Mouse (Mus musculus): ENCODE data around the gene Lrrc27.

Gene Lrrc27

DNA sequence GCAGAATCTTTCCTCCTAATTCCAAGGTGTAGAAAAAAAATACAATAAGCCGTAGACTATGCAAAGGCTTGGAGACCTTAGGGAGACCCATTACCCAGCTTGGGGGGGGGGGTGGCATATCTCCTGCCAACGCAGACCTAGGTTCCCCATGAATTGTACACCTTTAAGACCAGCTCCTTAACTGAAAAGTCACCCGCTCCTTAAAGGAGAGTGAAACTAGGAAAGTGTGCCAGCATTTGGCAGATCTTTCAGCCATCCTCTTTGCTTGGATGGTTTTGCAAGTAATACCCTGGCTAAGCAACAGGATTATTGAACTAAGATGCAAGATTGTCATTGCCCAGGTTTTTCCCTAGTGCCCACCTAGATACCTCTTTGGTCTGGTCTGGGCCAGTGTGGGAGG is 963 bp downstream of the Lrrc27 start:
- intact Hi-C loops (cut with DNase I), result no loop called here

- intact Hi-C loops (cut with DNase I), result no loop called here
Measured at GRCm38 (mm10) chr7:139214160-139214559, 1.4 kb downstream of the Lrrc27 start.

DNA sequence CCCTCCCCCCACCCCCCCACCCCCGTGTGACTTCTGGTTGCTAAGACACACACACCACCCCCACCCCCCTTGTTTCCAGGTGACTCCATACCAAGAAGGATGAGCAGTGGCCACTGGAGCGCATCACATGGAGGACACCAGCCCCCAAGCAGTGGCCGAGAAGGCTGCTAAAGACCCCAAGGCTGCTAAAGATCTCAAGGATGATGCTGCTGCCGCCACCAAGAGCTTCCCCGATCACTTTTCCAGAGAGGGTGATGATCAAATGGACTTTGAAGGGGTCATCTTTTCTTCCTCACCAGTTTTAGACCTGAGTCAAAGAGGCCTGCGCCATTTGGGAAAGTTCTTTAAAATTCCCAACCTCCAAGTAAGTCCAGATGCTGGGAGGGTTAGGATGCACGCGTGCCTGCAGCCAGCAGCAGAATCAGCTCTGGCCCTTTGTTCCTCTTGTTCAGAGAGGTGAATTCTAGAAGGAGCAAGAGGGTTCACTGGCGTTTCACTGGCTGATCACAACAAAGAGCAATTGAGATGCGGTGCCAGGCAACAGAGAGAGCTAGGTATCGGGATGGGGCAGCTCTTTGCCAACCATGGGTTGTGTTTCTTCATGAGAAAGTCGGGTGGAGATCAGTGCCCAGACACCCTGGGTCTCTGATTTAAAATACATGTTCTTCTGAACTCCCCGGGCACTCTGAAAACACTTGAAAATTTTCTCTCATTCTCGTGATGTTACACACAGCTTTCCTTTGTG is 2.0 kb downstream of the Lrrc27 start:
- intact Hi-C loops (cut with DNase I), result no loop called here

- intact Hi-C loops (cut with DNase I), result no loop called here
Measured at GRCm38 (mm10) chr7:139215516-139215915, 2.7 kb downstream of the Lrrc27 start.

- intact Hi-C loops (cut with DNase I), result no loop called here
Measured at GRCm38 (mm10) chr7:139215946-139216345, 3.2 kb downstream of the Lrrc27 start.

DNA sequence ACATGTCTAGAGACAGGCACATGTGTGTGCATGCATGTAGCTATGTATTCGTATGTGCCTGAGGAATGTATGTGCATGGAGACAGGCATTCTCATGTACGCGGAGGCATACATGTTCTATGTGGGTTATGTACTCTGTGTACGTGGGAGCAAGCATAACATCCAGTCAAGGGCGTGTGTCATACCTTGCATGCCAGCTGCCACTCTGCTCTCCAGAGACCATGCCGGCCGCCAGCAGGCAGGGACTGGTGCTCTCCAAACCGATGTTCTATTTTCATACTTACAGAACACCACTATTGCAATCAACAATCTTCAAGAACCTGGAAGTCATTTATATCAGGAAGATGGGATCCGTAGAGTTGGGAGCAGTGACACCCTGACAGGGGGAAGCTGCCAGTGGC is 3.7 kb downstream of the Lrrc27 start:
- intact Hi-C loops (cut with DNase I), result no loop called here

DNA sequence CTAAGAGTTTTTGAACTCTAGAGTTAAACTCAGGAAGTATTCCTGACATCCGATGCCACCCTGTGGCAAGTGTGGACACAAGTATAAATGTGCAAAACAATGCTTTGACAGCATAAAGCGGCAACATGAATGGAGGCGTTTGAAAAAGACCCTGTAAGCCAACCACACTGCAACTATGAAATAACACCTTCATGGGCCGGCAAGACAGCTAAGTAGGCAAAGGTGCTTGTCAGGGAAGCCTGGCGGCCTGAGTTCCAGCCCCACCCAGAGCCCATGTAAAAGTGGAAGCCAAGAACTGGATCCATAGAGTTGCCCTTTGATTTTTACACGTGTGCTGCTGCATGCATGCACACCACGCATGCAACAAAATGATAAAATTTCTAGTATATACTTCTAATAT is 4.3 kb downstream of the Lrrc27 start:
- intact Hi-C loops (cut with DNase I), result no loop called here

- intact Hi-C loops (cut with DNase I), result no loop called here
Measured at GRCm38 (mm10) chr7:139218641-139219415, 6.0 kb downstream of the Lrrc27 start.

DNA sequence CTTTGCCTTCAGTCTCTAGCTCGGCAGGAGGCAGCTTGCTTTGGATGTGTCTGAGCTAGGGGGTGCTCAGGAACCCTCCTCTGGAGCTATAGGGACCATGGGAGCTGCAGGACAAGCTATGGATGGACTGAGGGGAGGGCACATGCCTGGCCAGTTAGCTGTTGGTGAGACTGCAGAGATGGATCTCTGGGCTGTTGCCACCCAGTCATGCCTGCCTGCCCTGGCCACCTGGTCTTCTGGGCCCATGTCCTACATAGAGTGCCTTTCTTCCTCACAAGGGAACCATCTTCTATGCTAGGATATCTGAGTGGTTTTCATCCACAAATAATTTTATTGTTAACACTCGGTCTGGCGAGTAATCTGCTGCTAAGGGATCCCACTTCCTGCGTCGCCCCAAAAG is 6.7 kb downstream of the Lrrc27 start:
- intact Hi-C loops (cut with DNase I), result no loop called here

GRCm38 (mm10) chr7:139220303-139220702 is 7.5 kb downstream of the Lrrc27 start:
- intact Hi-C loops (cut with DNase I), result no loop called here

DNA sequence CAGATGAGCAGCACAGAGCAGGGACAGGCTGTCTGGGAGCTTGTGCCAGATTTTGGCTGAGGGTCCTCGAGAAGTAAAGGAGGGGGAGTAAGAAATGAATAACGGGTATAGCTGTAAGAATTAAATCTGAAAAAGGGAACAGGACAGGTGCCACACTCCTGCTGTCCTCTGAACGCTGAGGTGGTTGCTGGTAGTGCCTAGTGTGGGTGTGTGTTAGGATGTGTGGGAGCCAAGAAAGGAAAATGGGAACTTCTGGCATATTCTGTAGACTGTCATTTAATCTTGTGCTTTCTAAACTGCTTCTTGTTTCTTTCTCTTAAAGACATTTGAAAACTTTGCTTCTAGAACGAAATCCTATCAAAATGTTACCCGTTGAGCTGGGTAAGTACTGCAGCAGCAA is 8.3 kb downstream of the Lrrc27 start:
- intact Hi-C loops (cut with DNase I), result no loop called here

GRCm38 (mm10) chr7:139221856-139222255 is 9.1 kb downstream of the Lrrc27 start:
- intact Hi-C loops (cut with DNase I), result no loop called here

- intact Hi-C loops (cut with DNase I), result no loop called here
Measured at GRCm38 (mm10) chr7:139222341-139222740, 9.6 kb downstream of the Lrrc27 start.

- intact Hi-C loops (cut with DNase I), result no loop called here
Measured at GRCm38 (mm10) chr7:139224070-139224469, 11.3 kb downstream of the Lrrc27 start.

DNA sequence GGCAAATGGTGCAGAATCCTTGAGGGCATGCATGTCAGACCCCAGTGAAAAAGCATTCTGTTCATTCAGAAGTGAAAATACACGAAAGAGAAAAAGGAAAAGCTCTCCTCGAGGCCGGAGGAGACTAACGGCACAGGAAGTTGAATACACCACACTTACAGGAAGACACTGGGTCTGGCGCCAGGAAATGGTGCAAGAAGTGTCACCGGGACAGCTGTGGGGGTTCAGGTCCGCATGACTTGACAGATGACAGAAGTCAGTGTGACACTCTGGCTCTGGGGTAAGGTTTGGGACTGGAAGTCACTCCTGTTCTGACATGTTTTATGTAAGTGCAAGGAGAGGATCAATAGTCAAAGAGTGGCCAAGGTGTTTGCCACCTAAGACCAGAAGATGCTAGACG is 11.9 kb downstream of the Lrrc27 start:
- intact Hi-C loops (cut with DNase I), result no loop called here

GRCm38 (mm10) chr7:139226416-139226815 is 13.6 kb downstream of the Lrrc27 start:
- intact Hi-C loops (cut with DNase I), result no loop called here

DNA sequence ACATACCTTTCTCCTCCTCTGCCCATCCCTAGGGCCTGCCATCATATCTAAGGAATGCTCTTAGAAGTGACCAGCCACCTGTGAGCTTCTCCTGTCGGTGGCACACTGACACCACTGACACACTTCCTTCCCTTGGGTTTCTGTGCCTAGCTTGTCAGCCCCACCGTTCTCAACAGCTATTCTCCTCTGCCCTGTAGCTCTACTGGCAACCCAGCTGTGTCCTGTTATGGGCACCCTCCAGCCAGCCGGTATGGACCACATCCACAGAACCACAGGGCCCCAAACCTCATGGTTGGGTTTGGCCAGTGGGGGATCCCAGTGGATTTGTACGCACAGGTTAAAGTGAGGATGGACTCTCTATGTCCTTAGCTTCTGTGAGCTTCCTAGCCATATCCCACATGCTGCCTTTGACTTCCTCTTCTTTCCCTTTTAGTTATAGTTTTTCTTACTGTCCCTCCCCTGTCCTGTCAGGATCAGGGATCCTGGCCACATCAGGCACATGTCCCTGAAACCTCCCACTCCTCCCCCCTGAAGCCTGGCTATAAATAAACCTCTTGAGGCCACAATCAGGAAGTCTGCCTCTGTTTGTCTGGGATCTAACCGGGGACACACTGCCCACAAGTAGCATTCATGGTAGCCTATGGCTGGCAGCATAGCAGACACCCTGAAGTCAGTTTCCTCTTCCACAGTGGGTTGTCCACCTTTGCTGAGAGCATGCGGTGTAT is 15.8 kb downstream of the Lrrc27 start:
- intact Hi-C loops (cut with DNase I), result no loop called here

GRCm38 (mm10) chr7:139229837-139230236 is 17.0 kb downstream of the Lrrc27 start:
- intact Hi-C loops (cut with DNase I), result loop anchor here (5.0 kb wide), 1 partner anchor 242 kb away; no protein-coding TSS in a partner anchor

GRCm38 (mm10) chr7:139230241-139230640 is 17.5 kb downstream of the Lrrc27 start:
- intact Hi-C loops (cut with DNase I), result loop anchor here (5.0 kb wide), 1 partner anchor 242 kb away; no protein-coding TSS in a partner anchor

GRCm38 (mm10) chr7:139233714-139234113 is 20.9 kb downstream of the Lrrc27 start:
- intact Hi-C loops (cut with DNase I), result loop anchor here (5.0 kb wide), 1 partner anchor 239 kb away; no protein-coding TSS in a partner anchor

DNA sequence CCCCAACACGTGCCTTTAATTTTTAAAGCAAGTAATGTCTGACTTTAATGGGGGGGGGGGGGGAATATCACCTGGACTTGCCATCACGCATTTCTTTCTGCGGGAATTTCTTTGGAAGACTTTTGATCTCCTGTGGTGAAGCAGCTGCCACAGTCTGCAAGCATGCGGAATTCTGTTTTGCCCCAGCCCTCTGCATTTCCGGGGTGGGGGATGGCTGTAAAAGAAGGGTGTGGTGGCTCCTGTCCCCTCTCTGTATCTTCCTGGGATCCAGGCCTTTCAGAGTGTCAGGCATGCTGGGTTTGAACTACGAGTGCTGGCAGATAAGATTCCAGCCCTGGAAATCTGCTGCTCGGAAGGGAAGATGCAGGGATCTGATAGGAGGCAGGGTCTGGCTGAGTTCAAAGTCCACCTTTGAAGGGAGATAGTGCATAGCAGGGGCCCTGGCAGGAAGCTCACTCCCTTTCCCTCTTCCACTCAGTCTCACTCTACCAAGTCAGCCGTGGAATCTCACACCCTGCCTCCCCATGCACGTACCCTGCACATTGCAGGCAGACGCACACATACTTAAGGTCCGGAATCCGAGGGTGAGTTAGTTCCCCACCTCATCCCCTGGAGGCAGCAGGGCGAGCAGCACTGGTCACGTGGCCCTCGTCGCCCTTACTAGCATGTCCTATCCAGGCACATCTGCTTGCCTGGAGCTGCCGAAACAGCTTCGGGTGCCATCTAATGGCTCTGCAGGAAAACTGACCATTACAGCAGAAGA is 21.8 kb downstream of the Lrrc27 start:
- intact Hi-C loops (cut with DNase I), result loop anchor here (1.0 to 5.0 kb wide), 2 partner anchors 65 to 238 kb away; no protein-coding TSS in a partner anchor
